Mouse (Mus musculus) urinary bladder, adult 18-20 months (tissue): Measurements from ENCODE around the gene Tmem251.
A peak's percentile ranks its signal among the peaks of the same experiment; 100 is the strongest.

ENCODE experiments used
- DNase-seq, 2 experiments: peaks; one replicate each; pipeline ENCODE4 v3.0.0; 2022; ENCODE audit warnings: low spot score in 2 of 2, mixed read lengths in 2 of 2

The Tmem251 gene

GRCm38 (mm10) chr12:102756304-102756703 lies 12.7 kb downstream of the Tmem251 start:
- no peak for DNase-seq

GRCm38 (mm10) chr12:102757055-102757688 lies 13.6 kb downstream of the Tmem251 start:
- DNase-seq: no peak

GRCm38 (mm10) chr12:102757689-102758402 lies 14.3 kb downstream of the Tmem251 start, which contains the start of the genes Gm28051, Gon7 and Ubr7:
TSS of gene Gm28051 (minus strand) at chr12:102757765.
TSS of gene Gon7 (minus strand) at chr12:102757803.
TSS of gene Ubr7 (plus strand) at chr12:102757967.
- DNase-seq: peak; percentile 95 to 96

- DNase-seq: no peak
Observed at GRCm38 (mm10) chr12:102758403-102758756, 14.8 kb downstream of the Tmem251 start, which contains the start of gene Gm20604. TSS of gene Gm20604 (minus strand) at chr12:102758672.

GRCm38 (mm10) chr12:102758936-102759335 lies 15.4 kb downstream of the Tmem251 start:
- peak in 1 of 2 experiments; percentile 8 for DNase-seq

- DNase-seq: no peak
Observed at GRCm38 (mm10) chr12:102761668-102762067, 18.1 kb downstream of the Tmem251 start.

GRCm38 (mm10) chr12:102763696-102764095 lies 20.1 kb downstream of the Tmem251 start:
- no peak for DNase-seq

- DNase-seq: no peak
Observed at GRCm38 (mm10) chr12:102769000-102769399, 25.4 kb downstream of the Tmem251 start.

- DNase-seq: no peak
Observed at GRCm38 (mm10) chr12:102771601-102772000, 28.0 kb downstream of the Tmem251 start.

- DNase-seq: no peak
Observed at GRCm38 (mm10) chr12:102772676-102773075, 29.1 kb downstream of the Tmem251 start.

- DNase-seq: no peak
Observed at GRCm38 (mm10) chr12:102776035-102776434, 32.5 kb downstream of the Tmem251 start.

- no peak for DNase-seq
Observed at GRCm38 (mm10) chr12:102778151-102778550, 34.6 kb downstream of the Tmem251 start.

- DNase-seq: no peak
Observed at GRCm38 (mm10) chr12:102779452-102779851, 35.9 kb downstream of the Tmem251 start.

- no peak for DNase-seq
Observed at GRCm38 (mm10) chr12:102782841-102783240, 39.3 kb downstream of the Tmem251 start.

- no peak for DNase-seq
Observed at GRCm38 (mm10) chr12:102784899-102785592, 41.5 kb downstream of the Tmem251 start.

GRCm38 (mm10) chr12:102785593-102785985 lies 42.0 kb downstream of the Tmem251 start:
- no peak for DNase-seq

GRCm38 (mm10) chr12:102787927-102788326 lies 44.4 kb downstream of the Tmem251 start:
- no peak for DNase-seq
